Mouse (Mus musculus) limb, embryonic 13.5 days (tissue): ENCODE measurements around the gene Mgat3. TPM values are rescaled to one million over a fixed set of nuclear protein-coding genes. Genes with fewer than 3 reads are reported as not detected.
A peak's percentile ranks its signal among the peaks of the same experiment; 100 is the strongest.

Source experiments
- ATAC-seq: fragments of 200-750 bp; cut with Nextera tagmentation; 2 replicates; pipeline ENCODE4 v1.8.0; 2017; ENCODE audit warnings: low read depth, moderate number of reproducible peaks, moderate TSS enrichment; ENCODE audit not compliant: low FRiP score
- H3K27ac ChIP-seq: fragments of 300-500 bp; sonication (generic); 2 replicates; pipeline ENCODE4 v1.5.1; 2015; ENCODE audit warnings: inconsistent platforms, mild to moderate bottlenecking, moderate library complexity
- H3K27me3 ChIP-seq: fragments of 300-500 bp; sonication (generic); 2 replicates; pipeline ENCODE4 v1.6.1; 2015; ENCODE audit warnings: mild to moderate bottlenecking, inconsistent platforms
- H3K36me3 ChIP-seq: fragments of 300-500 bp; sonication (generic); 2 replicates; pipeline ENCODE4 v1.6.1; 2015; ENCODE audit warnings: inconsistent platforms, mild to moderate bottlenecking, moderate library complexity
- H3K4me1 ChIP-seq: fragments of 300-500 bp; sonication (generic); 2 replicates; pipeline ENCODE4 v1.6.1; 2015; ENCODE audit warnings: inconsistent platforms
- H3K4me2 ChIP-seq: fragments of 300-500 bp; sonication (generic); replicated peaks from 2 replicates; pipeline ENCODE4 v1.6.1; 2015; ENCODE audit warnings: inconsistent platforms, mild to moderate bottlenecking, moderate library complexity
- H3K4me3 ChIP-seq: fragments of 300-500 bp; sonication (generic); 2 replicates; pipeline ENCODE4 v1.5.1; 2015; ENCODE audit warnings: moderate library complexity, mild to moderate bottlenecking, inconsistent platforms
- H3K9ac ChIP-seq: fragments of 300-500 bp; sonication (generic); 2 replicates; pipeline ENCODE4 v1.6.1; 2015; ENCODE audit warnings: mild to moderate bottlenecking, inconsistent platforms
- H3K9me3 ChIP-seq: fragments of 300-500 bp; sonication (generic); 2 replicates; pipeline ENCODE4 v1.6.1; 2016; ENCODE audit warnings: inconsistent platforms
- WGBS: fragments of 180-500 bp; shearing (Covaris S2); methylation state at CpG from one replicate; pipeline ENCODE4 v1.1.7; 2015; 5-methylcytosine and 5-hydroxymethylcytosine counted together
- polyA plus RNA-seq: library from polyadenylated mRNA; unstranded; fragments of >200 nt; fragmentation: Nextera tagmentation; extraction: Ambion mirVana; gene quantifications from 2 replicates; pipeline ENCODE4 v1.2.1, GENCODE M21; 2015

The Mgat3 gene
- polyA plus RNA-seq, 1 experiment from 2014 or later = 6.1 TPM

DNA sequence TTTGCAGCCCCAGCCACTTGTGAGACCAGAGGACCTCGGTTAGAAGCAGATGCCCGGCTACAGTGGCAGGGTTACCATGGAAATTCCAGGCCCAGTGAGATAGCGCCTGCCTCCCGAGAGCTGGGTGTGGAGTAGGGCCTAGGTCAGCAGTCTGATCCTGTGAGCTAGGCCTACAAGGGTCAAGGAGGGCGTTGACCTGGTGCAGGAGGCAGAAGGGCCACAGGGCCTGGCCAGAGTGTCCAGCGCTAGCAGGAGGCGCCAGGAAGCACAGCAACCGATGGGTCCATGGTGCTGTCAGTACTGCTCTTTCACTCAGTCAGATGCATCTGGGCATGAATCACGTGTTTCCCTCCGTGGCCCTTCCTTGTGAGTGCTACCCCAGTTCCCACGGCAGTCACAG lies 19.8 kb upstream of the Mgat3 start:
- H3K27ac ChIP-seq = no peak overlapping the region
- H3K4me1 ChIP-seq = peaks cover 6% of the 10 kb centered on the region
- WGBS = 92% methylated on average over 11 of the region's 11 CpGs
- H3K36me3 ChIP-seq = peaks cover 99% of the 10 kb centered on the region
- H3K27me3 ChIP-seq = no peaks in the 10 kb centered on the region
- no peaks in the 10 kb centered on the region for H3K9me3 ChIP-seq
- H3K9ac ChIP-seq = no peak overlapping the region; the same call in 1 of the 2 replicates
- no peak overlapping the region for H3K4me2 ChIP-seq
- no peak for ATAC-seq
- no peak overlapping the region for H3K4me3 ChIP-seq

DNA sequence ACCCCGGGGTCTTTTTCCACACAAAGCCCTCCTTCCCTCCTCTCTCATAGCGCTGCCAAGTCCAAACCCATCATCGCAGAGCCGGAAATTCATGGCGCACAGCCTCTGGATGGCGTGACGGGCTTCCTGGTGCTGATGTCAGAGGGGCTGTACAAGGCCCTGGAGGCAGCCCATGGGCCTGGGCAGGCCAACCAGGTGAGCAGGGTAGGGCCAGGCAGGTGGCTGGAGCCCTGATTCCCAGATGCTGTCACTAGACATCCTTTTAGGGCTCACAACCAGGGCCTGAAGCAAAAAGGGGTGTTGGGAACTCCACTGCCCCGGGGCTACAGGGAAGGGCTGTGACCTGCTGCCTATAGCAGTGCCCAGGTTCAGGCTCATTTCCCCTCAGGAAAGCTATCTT lies 17.8 kb upstream of the Mgat3 start:
- no peak overlapping the region for H3K9ac ChIP-seq
- no peak for ATAC-seq
- no peaks in the 10 kb centered on the region for H3K9me3 ChIP-seq
- no peaks in the 10 kb centered on the region for H3K27me3 ChIP-seq
- H3K4me1 ChIP-seq = peaks cover 21% of the 10 kb centered on the region
- no peak overlapping the region for H3K4me2 ChIP-seq
- no peak overlapping the region for H3K27ac ChIP-seq
- no peak overlapping the region for H3K4me3 ChIP-seq
- 94% methylated on average over 8 of the region's 8 CpGs for WGBS
- peaks cover 99% of the 10 kb centered on the region for H3K36me3 ChIP-seq

GRCm38 (mm10) chr15:80157197-80157943 lies 16.2 kb upstream of the Mgat3 start:
- Histone ChIP-seq H3K4me1 (peaks cover 21% of the 10 kb centered on the region), H3K27ac (no peak overlapping the region), H3K4me2 (no peak overlapping the region), H3K36me3 (peaks cover 99% of the 10 kb centered on the region), H3K27me3 (no peaks in the 10 kb centered on the region), H3K9me3 (no peaks in the 10 kb centered on the region), H3K9ac (no peak overlapping the region), H3K4me3 (no peak overlapping the region)
- 92% methylated on average over 22 of the region's 22 CpGs for WGBS
- no peak for ATAC-seq

DNA sequence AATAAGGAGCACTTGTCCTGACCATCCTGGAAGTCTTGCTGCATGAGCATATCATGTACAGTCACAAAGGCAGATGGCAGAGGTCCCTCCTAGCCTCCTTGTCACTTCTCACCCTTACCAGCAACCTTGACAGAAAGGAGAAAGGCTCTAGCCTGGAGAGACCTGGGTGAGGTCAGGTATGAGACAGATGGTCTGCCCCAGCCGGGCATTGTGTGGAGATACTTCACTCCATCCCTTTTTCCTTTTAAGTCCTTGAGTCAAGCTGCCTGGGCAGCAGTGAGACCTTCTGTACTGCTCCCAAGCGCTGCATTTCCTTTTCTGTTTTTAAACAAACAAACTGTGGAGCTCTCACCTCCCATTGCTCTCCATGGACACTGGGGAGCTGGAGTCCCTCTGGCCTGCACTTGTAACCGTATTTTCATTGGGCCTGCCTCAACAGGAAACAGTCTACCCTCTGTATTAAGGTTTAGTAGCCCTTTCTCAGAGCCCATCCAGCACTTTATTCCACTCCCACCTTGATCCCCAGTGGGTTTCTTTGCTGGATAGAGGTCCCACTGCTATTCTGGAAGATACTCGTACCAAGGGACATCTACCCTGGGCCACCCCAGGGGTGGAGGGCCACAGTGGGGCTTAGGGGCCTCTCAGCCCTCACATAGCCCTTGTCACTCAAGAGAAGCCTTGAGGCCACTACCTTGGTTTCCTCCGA lies 15.4 kb upstream of the Mgat3 start:
- Histone ChIP-seq H3K4me2 (no peak overlapping the region), H3K9ac (no peak overlapping the region; the same call in 1 of the 2 replicates), H3K27ac (peak overlapping the region; percentile 58; the same call in 1 of the 2 replicates), H3K36me3 (peaks cover 99% of the 10 kb centered on the region), H3K9me3 (no peaks in the 10 kb centered on the region), H3K4me3 (no peak overlapping the region), H3K4me1 (peaks cover 21% of the 10 kb centered on the region), H3K27me3 (no peaks in the 10 kb centered on the region)
- 71% methylated on average over 5 of the region's 5 CpGs for WGBS
- no peak for ATAC-seq

- H3K4me3 ChIP-seq = no peak overlapping the region
- peak overlapping the region; percentile 26 for H3K9ac ChIP-seq
- H3K27me3 ChIP-seq = no peaks in the 10 kb centered on the region
- ATAC-seq = no peak
- 37% methylated on average over 4 of the region's 4 CpGs for WGBS
- no peak overlapping the region for H3K4me2 ChIP-seq
- peak overlapping the region; percentile 58; the same call in 1 of the 2 replicates for H3K27ac ChIP-seq
- peaks cover 98% of the 10 kb centered on the region for H3K36me3 ChIP-seq
- H3K4me1 ChIP-seq = peaks cover 21% of the 10 kb centered on the region
- H3K9me3 ChIP-seq = no peaks in the 10 kb centered on the region
Measured at GRCm38 (mm10) chr15:80158707-80159090, 14.8 kb upstream of the Mgat3 start.

- WGBS = 21% methylated on average over 8 of the region's 8 CpGs
- Histone ChIP-seq H3K4me3 (no peak overlapping the region), H3K9ac (peak overlapping the region; percentile 26), H3K27me3 (no peaks in the 10 kb centered on the region), H3K27ac (peak overlapping the region; percentile 58; the same call in 1 of the 2 replicates), H3K4me1 (peaks cover 21% of the 10 kb centered on the region), H3K36me3 (peaks cover 91% of the 10 kb centered on the region), H3K9me3 (no peaks in the 10 kb centered on the region), H3K4me2 (0 out of 2 replicates have a peak overlapping the region, but pooled peaks have one; percentile 7)
- peak; percentile 63; the same call in 1 of the 2 replicates for ATAC-seq
Measured at GRCm38 (mm10) chr15:80159286-80159901, 14.1 kb upstream of the Mgat3 start.

DNA sequence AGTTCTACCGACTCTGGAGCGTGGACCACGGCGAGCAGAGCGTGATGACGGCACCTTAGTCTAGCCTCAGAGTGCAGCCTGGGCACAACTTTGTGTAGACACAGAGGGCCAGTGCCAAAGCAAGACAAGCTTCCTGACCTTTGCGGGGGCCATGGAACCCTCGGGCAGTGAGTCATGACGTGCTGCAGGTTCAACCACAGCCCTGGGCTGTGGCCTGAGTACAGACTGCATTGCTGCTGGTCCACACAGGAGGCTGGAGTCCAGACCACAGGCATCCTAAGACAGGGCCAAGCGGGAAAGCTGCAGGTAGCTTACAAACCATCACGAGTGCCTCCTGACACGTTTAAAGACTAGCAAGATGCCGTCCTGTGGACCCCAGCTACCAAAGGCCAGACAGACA lies 13.3 kb upstream of the Mgat3 start:
- Histone ChIP-seq H3K36me3 (peaks cover 83% of the 10 kb centered on the region), H3K27me3 (no peaks in the 10 kb centered on the region), H3K4me1 (peaks cover 21% of the 10 kb centered on the region), H3K9ac (no peak overlapping the region), H3K4me2 (no peak overlapping the region), H3K9me3 (no peaks in the 10 kb centered on the region), H3K27ac (peak overlapping the region; percentile 58; the same call in 1 of the 2 replicates), H3K4me3 (no peak overlapping the region)
- WGBS = 91% methylated on average over 13 of the region's 13 CpGs
- no peak for ATAC-seq

DNA sequence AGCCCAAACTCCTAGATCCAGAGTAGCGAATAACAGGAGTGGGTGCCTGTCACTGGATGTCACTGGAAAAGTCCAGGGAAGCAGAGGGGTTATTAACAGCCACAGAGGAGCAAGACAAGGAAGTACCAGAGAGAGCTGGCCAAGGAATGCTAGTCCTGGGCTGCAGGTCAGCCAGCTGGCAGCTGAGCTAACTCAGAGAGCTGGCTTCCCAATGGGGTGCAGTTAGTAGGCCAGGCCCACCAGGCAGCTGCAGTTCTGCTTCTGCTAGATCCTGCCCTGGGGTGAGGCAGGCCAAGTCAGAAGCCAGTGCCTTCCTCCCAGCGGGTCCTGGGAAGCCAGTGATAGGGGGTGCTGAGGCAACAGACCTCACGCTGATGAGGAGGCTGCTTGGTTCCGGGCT lies 12.8 kb upstream of the Mgat3 start:
- no peaks in the 10 kb centered on the region for H3K9me3 ChIP-seq
- no peak overlapping the region for H3K4me2 ChIP-seq
- no peaks in the 10 kb centered on the region for H3K27me3 ChIP-seq
- WGBS = 87% methylated on average over 4 of the region's 4 CpGs
- no peak overlapping the region; the same call in 1 of the 2 replicates for H3K9ac ChIP-seq
- no peak overlapping the region for H3K27ac ChIP-seq
- peaks cover 21% of the 10 kb centered on the region for H3K4me1 ChIP-seq
- no peak for ATAC-seq
- H3K36me3 ChIP-seq = peaks cover 78% of the 10 kb centered on the region
- H3K4me3 ChIP-seq = no peak overlapping the region

- 89% methylated on average over 3 of the region's 3 CpGs for WGBS
- H3K36me3 ChIP-seq = peaks cover 73% of the 10 kb centered on the region
- H3K4me2 ChIP-seq = no peak overlapping the region
- no peak overlapping the region for H3K9ac ChIP-seq
- no peak overlapping the region for H3K4me3 ChIP-seq
- no peak overlapping the region for H3K27ac ChIP-seq
- peaks cover 21% of the 10 kb centered on the region for H3K4me1 ChIP-seq
- no peaks in the 10 kb centered on the region for H3K27me3 ChIP-seq
- ATAC-seq = no peak
- no peaks in the 10 kb centered on the region for H3K9me3 ChIP-seq
Measured at GRCm38 (mm10) chr15:80161199-80161598, 12.3 kb upstream of the Mgat3 start.

GRCm38 (mm10) chr15:80162401-80162964 lies 11.0 kb upstream of the Mgat3 start:
- Histone ChIP-seq H3K9me3 (no peaks in the 10 kb centered on the region), H3K4me1 (peaks cover 21% of the 10 kb centered on the region), H3K27ac (no peak overlapping the region), H3K4me2 (no peak overlapping the region), H3K27me3 (no peaks in the 10 kb centered on the region), H3K9ac (no peak overlapping the region), H3K36me3 (peaks cover 61% of the 10 kb centered on the region), H3K4me3 (no peak overlapping the region)
- no peak for ATAC-seq
- WGBS = 88% methylated on average over 4 of the region's 4 CpGs

DNA sequence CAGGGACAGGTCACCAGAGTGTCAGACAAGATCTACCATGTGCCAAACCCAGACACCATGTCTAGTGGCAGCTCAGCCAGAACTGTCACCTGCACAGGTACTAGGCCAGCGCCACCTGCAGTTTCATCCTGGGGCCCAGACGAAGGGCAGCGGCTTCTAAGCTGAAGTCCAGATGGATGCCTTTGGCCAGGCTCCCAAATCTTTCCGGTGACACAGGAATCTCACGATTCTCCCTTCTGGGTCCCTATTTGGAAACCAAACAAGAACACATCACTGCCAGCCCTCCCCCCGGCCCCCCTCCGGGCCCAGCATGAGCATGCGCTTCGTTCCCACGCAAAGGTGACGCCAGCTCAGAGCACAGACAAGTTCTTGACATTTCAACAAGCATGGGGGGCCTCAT lies 10.2 kb upstream of the Mgat3 start:
- WGBS = 87% methylated on average over 11 of the region's 11 CpGs
- Histone ChIP-seq H3K4me3 (no peak overlapping the region), H3K27me3 (no peaks in the 10 kb centered on the region), H3K4me1 (peaks cover 19% of the 10 kb centered on the region), H3K36me3 (peaks cover 53% of the 10 kb centered on the region), H3K9me3 (no peaks in the 10 kb centered on the region), H3K27ac (no peak overlapping the region), H3K4me2 (no peak overlapping the region), H3K9ac (no peak overlapping the region)
- ATAC-seq = no peak

DNA sequence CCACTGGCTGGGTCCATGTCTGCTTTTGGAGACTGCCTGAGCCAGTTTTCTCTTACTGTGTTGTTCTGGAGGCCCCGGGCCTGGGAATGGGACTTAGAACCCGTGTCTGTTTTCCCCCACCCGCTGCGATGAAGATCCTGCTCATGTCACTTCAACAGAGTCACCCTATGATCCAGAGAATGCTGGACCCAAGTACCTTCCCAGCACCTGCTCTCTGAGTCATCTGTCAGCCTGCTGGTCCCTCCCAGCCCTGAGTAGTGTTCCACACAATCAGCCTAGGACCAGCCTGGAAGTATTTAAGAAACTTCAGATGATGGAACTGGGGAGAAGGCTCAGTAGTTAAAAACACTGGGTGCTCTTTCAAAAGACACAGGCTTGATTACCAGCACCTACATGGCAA lies 9.8 kb upstream of the Mgat3 start:
- no peak overlapping the region for H3K4me3 ChIP-seq
- H3K9ac ChIP-seq = no peak overlapping the region
- 90% methylated on average over 4 of the region's 4 CpGs for WGBS
- H3K9me3 ChIP-seq = no peaks in the 10 kb centered on the region
- H3K36me3 ChIP-seq = peaks cover 48% of the 10 kb centered on the region
- no peak overlapping the region for H3K4me2 ChIP-seq
- no peak overlapping the region for H3K27ac ChIP-seq
- no peaks in the 10 kb centered on the region for H3K27me3 ChIP-seq
- ATAC-seq = no peak
- H3K4me1 ChIP-seq = peaks cover 15% of the 10 kb centered on the region
